Mouse (Mus musculus): ENCODE measurements around the gene Oas1a.

- TF ChIP-seq TAL1 (IDR thresholded peaks at IDR 0.05; ENCODE audit: low read length), result no peak
- TF ChIP-seq GATA1 (IDR thresholded peaks at IDR 0.05; ENCODE audit: low read length), result no peak
These were observed 17.3 kb downstream of the Oas1a start for GRCm38 (mm10) chr5:120890026-120890425.

Measured in erythroblast, embryonic 14.5 days (primary cell).